Mouse (Mus musculus) ES-E14 (cell line): ENCODE data around the gene Abca17. TPM values are rescaled to one million over a fixed set of nuclear protein-coding genes. Genes with fewer than 3 reads are reported as not detected.

Source experiments
- DNase-seq: peaks from one replicate; pipeline ENCODE4 v3.0.0-alpha.2; 2013; ENCODE audit warnings: low read depth, low spot score
- H3K27ac ChIP-seq: 2 replicates; pipeline ENCODE4 v1.5.1; 2012; ENCODE audit warnings: low read depth, mild to moderate bottlenecking, low read length, moderate library complexity, mixed read lengths; ENCODE audit not compliant: poor library complexity, insufficient read depth, severe bottlenecking
- H3K36me3 ChIP-seq: 2 replicates; pipeline ENCODE4 v1.6.1; 2012; ENCODE audit warnings: mild to moderate bottlenecking, low read length, moderate library complexity, mixed read lengths; ENCODE audit not compliant: control insufficient read depth, poor library complexity, insufficient read depth, severe bottlenecking
- H3K4me1 ChIP-seq, 2 experiments: fragments of 150-350 bp in 1 of 2; sonication (generic) in 1 of 2; 2 replicates each; pipeline ENCODE4 v1.6.1; 2012; ENCODE audit warnings: low read length in 2 of 2, mild to moderate bottlenecking in 1 of 2, mixed read lengths in 1 of 2; ENCODE audit not compliant: control insufficient read depth in 2 of 2, insufficient read depth in 2 of 2, poor library complexity in 1 of 2
- H3K4me3 ChIP-seq, 2 experiments: fragments of 150-350 bp in 1 of 2; sonication (generic) in 1 of 2; 2 replicates each; pipeline ENCODE4 v1.5.1; 2012; ENCODE audit warnings: low read length in 2 of 2, low read depth in 1 of 2, mild to moderate bottlenecking in 1 of 2, mixed read lengths in 1 of 2; ENCODE audit not compliant: insufficient read depth in 1 of 2, poor library complexity in 1 of 2, severe bottlenecking in 1 of 2
- H3K9ac ChIP-seq: 2 replicates; pipeline ENCODE4 v1.6.1; 2012; ENCODE audit warnings: low read depth, mild to moderate bottlenecking, low read length, mixed read lengths; ENCODE audit not compliant: poor library complexity, insufficient read depth, severe bottlenecking
- H3K9me3 ChIP-seq: fragments of 150-350 bp; sonication (generic); 2 replicates; pipeline ENCODE4 v1.6.1; 2012; ENCODE audit warnings: low read depth, mild to moderate bottlenecking, low read length; ENCODE audit not compliant: control insufficient read depth, insufficient read depth
- CHD2 ChIP-seq: IDR thresholded peaks from 2 replicates; pipeline ENCODE4 v1.6.1; 2014; ENCODE audit warnings: mild to moderate bottlenecking, low read depth, low read length, inconsistent platforms
- HCFC1 ChIP-seq: IDR thresholded peaks from 2 replicates; pipeline ENCODE4 v1.6.1; 2012; ENCODE audit warnings: low read length, inconsistent platforms, borderline replicate concordance; ENCODE audit not compliant: insufficient read depth
- MAFK ChIP-seq: IDR thresholded peaks from 2 replicates; pipeline ENCODE4 v1.6.1; 2014; ENCODE audit warnings: mild to moderate bottlenecking, low read depth, low read length, inconsistent platforms; ENCODE audit not compliant: insufficient read depth
- ZC3H11A ChIP-seq: IDR thresholded peaks from 2 replicates; pipeline ENCODE4 v1.6.1; 2012; ENCODE audit warnings: low read depth, mild to moderate bottlenecking, inconsistent platforms, low read length, borderline replicate concordance
- ZNF384 ChIP-seq: IDR thresholded peaks from 2 replicates; pipeline ENCODE4 v1.6.1; 2012; ENCODE audit warnings: low read depth, low read length, inconsistent platforms
- in situ Hi-C, 2 experiments: fragments of 600-800 bp; cut with MboI; formaldehyde crosslinking; loops; one replicate each; pipeline ENCODE4 v1.15.1; 2025; ENCODE audit warnings: low sequenced_read_pairs in 2 of 2, inconsistent platforms in 1 of 2; ENCODE audit not compliant: unreplicated experiment in 2 of 2
- total RNA-seq: library from RNA; depleted of rRNA; stranded (reverse); fragments of 300-350 nt; gene quantifications from 2 replicates; pipeline ENCODE4 v1.2.3, GENCODE M21; 2012

Gene Abca17
- total RNA-seq, 1 experiment = not detected

- Histone ChIP-seq H3K27ac (no peak overlapping the region), H3K9ac (no peak overlapping the region), H3K4me3 (no peak overlapping the region), H3K4me1 (0 out of 4 replicates have a peak, but pooled peaks cover 0 to 2% of the 10 kb centered on the region in 2 experiments), H3K36me3 (no peaks in the 10 kb centered on the region), H3K9me3 (no peaks in the 10 kb centered on the region)
- in situ Hi-C loops = no loop called here
- TF ChIP-seq ZC3H11A (no peak), HCFC1 (no peak), ZNF384 (no peak), CHD2 (no peak), MAFK (no peak)
- DNase-seq = no peak
These were observed 10.4 kb upstream of the Abca17 start for GRCm38 (mm10) chr17:24361291-24361690.

GRCm38 (mm10) chr17:24360841-24361240 lies 10.0 kb upstream of the Abca17 start:
- DNase-seq = no peak
- Histone ChIP-seq H3K9ac (no peak overlapping the region), H3K4me1 (0 out of 4 replicates have a peak, but pooled peaks cover 0 to 2% of the 10 kb centered on the region in 2 experiments), H3K4me3 (no peak overlapping the region), H3K27ac (no peak overlapping the region), H3K36me3 (no peaks in the 10 kb centered on the region), H3K9me3 (no peaks in the 10 kb centered on the region)
- TF ChIP-seq ZC3H11A = no peak
- TF ChIP-seq HCFC1 = no peak
- TF ChIP-seq CHD2 = no peak
- no peak for TF ChIP-seq ZNF384
- TF ChIP-seq MAFK = no peak
- in situ Hi-C loops = no loop called here

GRCm38 (mm10) chr17:24359903-24360302 lies 9.0 kb upstream of the Abca17 start:
- in situ Hi-C loops = no loop called here
- TF ChIP-seq HCFC1 (no peak), MAFK (no peak), ZC3H11A (no peak), CHD2 (no peak), ZNF384 (no peak)
- H3K27ac ChIP-seq = no peak overlapping the region
- H3K9ac ChIP-seq = no peak overlapping the region
- H3K9me3 ChIP-seq = no peaks in the 10 kb centered on the region
- DNase-seq = no peak
- no peak overlapping the region for H3K4me3 ChIP-seq
- 0 out of 4 replicates have a peak, but pooled peaks cover 0 to 2% of the 10 kb centered on the region in 2 experiments for H3K4me1 ChIP-seq
- no peaks in the 10 kb centered on the region for H3K36me3 ChIP-seq

- H3K4me3 ChIP-seq = no peak overlapping the region
- DNase-seq = no peak
- in situ Hi-C loops = no loop called here
- TF ChIP-seq CHD2 (no peak), HCFC1 (no peak), ZC3H11A (no peak), MAFK (no peak)
- H3K4me1 ChIP-seq = 0 out of 4 replicates have a peak, but pooled peaks cover 0 to 2% of the 10 kb centered on the region in 2 experiments
- no peak overlapping the region for H3K27ac ChIP-seq
- no peak overlapping the region for H3K9ac ChIP-seq
- H3K9me3 ChIP-seq = no peaks in the 10 kb centered on the region
- no peaks in the 10 kb centered on the region for H3K36me3 ChIP-seq
These were observed 8.1 kb upstream of the Abca17 start for GRCm38 (mm10) chr17:24359006-24359405.

- in situ Hi-C loops = no loop called here
- TF ChIP-seq CHD2 (no peak), HCFC1 (no peak), ZC3H11A (no peak), ZNF384 (no peak), MAFK (no peak)
- H3K9me3 ChIP-seq = no peaks in the 10 kb centered on the region
- peaks cover 0 to 2% of the 10 kb centered on the region in 2 experiments; a peak in 1 of 4 replicates for H3K4me1 ChIP-seq
- DNase-seq = no peak
- H3K27ac ChIP-seq = no peak overlapping the region
- no peaks in the 10 kb centered on the region for H3K36me3 ChIP-seq
- no peak overlapping the region for H3K9ac ChIP-seq
- H3K4me3 ChIP-seq = no peak overlapping the region
These were observed 4.4 kb upstream of the Abca17 start for GRCm38 (mm10) chr17:24355284-24355683.
